Mouse (Mus musculus) lung, embryonic 15.5 days (tissue): Measurements from ENCODE around the gene Skil. TPM values are rescaled to one million over a fixed set of nuclear protein-coding genes. Genes with fewer than 3 reads are reported as not detected.
A peak's percentile ranks its signal among the peaks of the same experiment; 100 is the strongest.

Source experiments
- ATAC-seq: fragments of 200-750 bp; cut with Nextera tagmentation; 2 replicates; pipeline ENCODE4 v1.8.0; 2017; ENCODE audit warnings: moderate number of reproducible peaks, borderline replicate concordance; ENCODE audit not compliant: low FRiP score, low TSS enrichment; ENCODE audit errors: extremely low read depth
- H3K27ac ChIP-seq: fragments of 300-500 bp; sonication (generic); 2 replicates; pipeline ENCODE4 v1.5.1; 2015; ENCODE audit warnings: moderate library complexity, mild to moderate bottlenecking, inconsistent platforms
- H3K27me3 ChIP-seq: fragments of 300-500 bp; sonication (generic); 2 replicates; pipeline ENCODE4 v1.6.1; 2015; ENCODE audit warnings: inconsistent platforms
- H3K36me3 ChIP-seq: fragments of 300-500 bp; sonication (generic); 2 replicates; pipeline ENCODE4 v1.6.1; 2015; ENCODE audit warnings: inconsistent platforms
- H3K4me1 ChIP-seq: fragments of 300-500 bp; sonication (generic); 2 replicates; pipeline ENCODE4 v1.6.1; 2015; ENCODE audit warnings: inconsistent platforms
- H3K4me2 ChIP-seq: fragments of 300-500 bp; sonication (generic); 2 replicates; pipeline ENCODE4 v1.6.1; 2015; ENCODE audit warnings: inconsistent platforms, mild to moderate bottlenecking, moderate library complexity
- H3K4me3 ChIP-seq: fragments of 300-500 bp; sonication (generic); 2 replicates; pipeline ENCODE4 v1.5.1; 2015; ENCODE audit warnings: mild to moderate bottlenecking, inconsistent platforms
- H3K9ac ChIP-seq: fragments of 300-500 bp; sonication (generic); 2 replicates; pipeline ENCODE4 v1.6.1; 2015; ENCODE audit warnings: inconsistent platforms
- H3K9me3 ChIP-seq: fragments of 300-500 bp; sonication (generic); 2 replicates; pipeline ENCODE4 v1.6.1; 2016; ENCODE audit warnings: inconsistent platforms
- WGBS: fragments of 180-500 bp; shearing (Covaris S2); methylation state at CpG from one replicate; pipeline ENCODE4 v1.1.7; 2015; 5-methylcytosine and 5-hydroxymethylcytosine counted together
- polyA plus RNA-seq: library from polyadenylated mRNA; unstranded; fragments of >200 nt; fragmentation: Nextera tagmentation; extraction: Ambion mirVana; gene quantifications from 2 replicates; pipeline ENCODE4 v1.2.1, GENCODE M21; 2015

Skil gene
- polyA plus RNA-seq, 1 experiment from 2014 or later: 22.0 TPM

DNA sequence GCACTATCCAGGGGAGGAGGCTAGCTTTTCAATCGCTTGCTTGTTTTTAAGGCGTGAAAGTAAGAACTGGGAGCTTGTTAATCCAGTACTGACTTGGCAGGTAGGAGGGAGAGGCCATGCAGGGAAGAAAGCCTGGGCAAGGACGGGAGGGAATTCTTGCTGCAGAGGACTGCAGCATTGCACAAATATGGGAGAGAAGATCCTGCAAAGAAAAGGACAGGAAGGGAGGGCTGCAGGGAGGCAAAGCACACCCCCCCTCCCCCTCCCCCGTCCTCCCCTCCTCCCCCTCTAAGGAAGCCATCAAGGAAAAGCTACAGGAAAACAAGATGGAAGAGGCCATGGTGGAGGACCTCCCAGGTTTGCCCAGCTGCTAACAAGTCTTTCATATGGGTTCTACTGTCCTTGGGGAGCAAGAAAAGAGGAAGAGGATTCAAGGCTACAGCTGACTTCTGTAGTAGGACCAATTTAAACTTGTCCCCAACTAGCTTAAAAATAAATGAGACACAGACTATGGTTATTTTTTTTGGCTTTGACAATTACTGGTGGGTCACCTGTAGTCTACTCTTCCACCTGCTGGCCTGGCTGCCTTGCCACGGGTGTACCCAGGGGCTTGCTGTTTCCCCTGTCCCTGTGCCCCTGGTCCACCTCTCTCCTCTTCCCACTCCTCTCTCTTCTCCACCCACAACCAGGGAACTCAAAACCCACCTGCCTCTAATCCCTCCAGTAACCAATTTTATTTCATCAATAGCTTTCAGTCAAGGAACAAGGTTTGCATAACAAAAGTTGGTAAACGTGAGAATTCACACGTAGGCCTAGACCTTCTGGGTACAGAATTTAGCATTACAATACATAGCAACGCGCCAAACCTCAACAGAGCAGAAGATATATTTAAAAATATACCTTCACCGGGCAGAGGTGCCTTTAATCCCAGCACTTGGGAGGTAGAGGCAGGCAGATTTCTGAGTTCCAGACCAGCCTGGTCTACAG lies 5.8 kb upstream of the Skil start:
- no peaks in the 10 kb centered on the region for H3K9me3 ChIP-seq
- no peaks in the 10 kb centered on the region for H3K27me3 ChIP-seq
- H3K4me2 ChIP-seq: no peak overlapping the region
- ATAC-seq: no peak
- peaks cover 22% of the 10 kb centered on the region for H3K4me1 ChIP-seq
- H3K36me3 ChIP-seq: no peaks in the 10 kb centered on the region
- no peak overlapping the region for H3K27ac ChIP-seq
- no peak overlapping the region for H3K4me3 ChIP-seq
- no peak overlapping the region for H3K9ac ChIP-seq
- 47% methylated on average over 10 of the region's 10 CpGs for WGBS

DNA sequence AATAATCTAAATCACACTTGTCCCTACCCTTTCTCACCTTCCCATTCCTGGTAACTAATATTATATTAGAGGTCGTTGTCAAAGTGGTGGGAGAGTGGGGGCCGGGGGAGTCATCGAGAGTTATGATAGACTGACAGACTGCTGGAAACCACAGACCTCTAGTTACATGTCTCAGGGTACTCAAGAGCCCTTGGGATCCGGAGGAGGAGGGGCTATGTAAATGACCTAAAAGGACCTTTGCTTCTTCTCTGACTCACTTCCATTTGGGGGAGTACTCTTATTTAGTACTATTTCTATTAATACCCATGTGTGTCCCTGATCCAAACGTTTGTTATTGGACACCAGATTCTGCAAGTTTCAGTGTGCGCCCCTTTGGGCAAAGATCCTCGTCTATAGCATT lies 4.9 kb upstream of the Skil start:
- no peak overlapping the region for H3K4me2 ChIP-seq
- peaks cover 13% of the 10 kb centered on the region for H3K4me1 ChIP-seq
- WGBS: 49% methylated on average over 7 of the region's 7 CpGs
- H3K27me3 ChIP-seq: no peaks in the 10 kb centered on the region
- no peaks in the 10 kb centered on the region for H3K9me3 ChIP-seq
- H3K36me3 ChIP-seq: no peaks in the 10 kb centered on the region
- no peak overlapping the region for H3K27ac ChIP-seq
- ATAC-seq: no peak
- no peak overlapping the region for H3K4me3 ChIP-seq
- no peak overlapping the region for H3K9ac ChIP-seq

DNA sequence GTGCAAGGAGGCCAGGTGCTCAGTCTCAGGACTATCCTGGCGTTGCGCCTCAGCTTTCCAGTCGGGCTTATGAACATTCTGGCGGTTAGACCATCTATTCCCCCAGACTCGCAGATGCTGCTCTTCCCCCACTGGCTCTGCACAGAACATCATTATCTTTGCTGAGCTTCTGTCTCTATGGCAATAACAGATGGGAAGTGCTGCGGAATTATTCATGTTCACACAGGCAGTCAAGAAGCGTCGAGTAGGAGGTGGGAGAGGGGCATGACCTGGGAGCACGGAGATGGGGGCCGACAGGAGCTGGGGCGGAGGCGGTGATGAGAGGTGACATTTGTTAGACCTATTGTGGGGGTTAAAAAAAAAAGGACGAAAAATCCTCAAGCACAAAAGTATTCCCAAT lies 1.7 kb upstream of the Skil start:
- peak overlapping the region; percentile 17; the same call in 1 of the 2 replicates for H3K9ac ChIP-seq
- H3K9me3 ChIP-seq: no peaks in the 10 kb centered on the region
- H3K4me2 ChIP-seq: peak overlapping the region; percentile 79
- H3K27ac ChIP-seq: peak overlapping the region; percentile 99
- H3K27me3 ChIP-seq: no peaks in the 10 kb centered on the region
- H3K36me3 ChIP-seq: no peaks in the 10 kb centered on the region
- H3K4me1 ChIP-seq: peaks cover 28% of the 10 kb centered on the region
- WGBS: 5% methylated on average over 13 of the region's 13 CpGs
- ATAC-seq: no peak
- peak overlapping the region; percentile 98 for H3K4me3 ChIP-seq

DNA sequence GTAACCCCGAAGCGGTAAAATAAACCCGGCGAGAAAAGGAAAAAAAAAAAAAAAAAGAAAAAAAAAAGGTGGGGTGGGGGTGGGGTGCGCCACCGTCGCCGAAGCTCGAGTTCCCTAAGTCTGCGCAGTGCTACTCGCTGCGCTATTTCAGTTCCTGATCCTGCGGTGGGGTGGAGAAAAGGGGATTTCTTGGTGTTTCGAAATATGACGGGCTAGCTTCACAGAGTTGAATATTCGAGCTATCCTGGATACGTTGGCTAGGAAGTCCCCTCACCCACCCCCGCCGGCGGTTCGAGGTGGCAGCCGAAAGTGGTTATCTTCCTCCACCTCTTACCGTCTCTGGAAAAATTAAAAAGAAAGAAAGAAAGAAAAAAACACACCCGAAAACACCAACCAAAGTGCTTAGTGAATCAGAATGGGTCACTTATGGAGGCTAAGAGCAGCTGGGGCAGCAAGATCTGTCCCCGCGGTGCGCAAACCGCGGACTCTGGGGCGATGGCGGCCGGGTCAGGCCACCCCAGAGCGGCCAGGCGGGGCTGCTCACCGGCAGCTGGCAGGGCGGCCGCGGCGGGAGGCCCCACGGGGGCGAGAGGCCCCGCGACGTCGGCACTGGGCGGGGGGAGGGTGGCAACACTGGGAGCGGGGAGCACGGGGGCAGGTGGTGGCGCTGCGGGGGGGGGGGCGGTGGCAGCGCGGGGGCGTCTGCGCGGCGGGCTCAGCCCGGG lies 1.1 kb upstream of the Skil start:
- H3K36me3 ChIP-seq: no peaks in the 10 kb centered on the region
- no peaks in the 10 kb centered on the region for H3K9me3 ChIP-seq
- H3K9ac ChIP-seq: peak overlapping the region; percentile 55
- no peaks in the 10 kb centered on the region for H3K27me3 ChIP-seq
- H3K4me2 ChIP-seq: peak overlapping the region; percentile 79
- peak overlapping the region; percentile 99 for H3K27ac ChIP-seq
- under 1% methylated on average over 47 of the region's 58 CpGs for WGBS
- peak overlapping the region; percentile 98 for H3K4me3 ChIP-seq
- peaks cover 31% of the 10 kb centered on the region for H3K4me1 ChIP-seq
- ATAC-seq: peak; percentile 55

DNA sequence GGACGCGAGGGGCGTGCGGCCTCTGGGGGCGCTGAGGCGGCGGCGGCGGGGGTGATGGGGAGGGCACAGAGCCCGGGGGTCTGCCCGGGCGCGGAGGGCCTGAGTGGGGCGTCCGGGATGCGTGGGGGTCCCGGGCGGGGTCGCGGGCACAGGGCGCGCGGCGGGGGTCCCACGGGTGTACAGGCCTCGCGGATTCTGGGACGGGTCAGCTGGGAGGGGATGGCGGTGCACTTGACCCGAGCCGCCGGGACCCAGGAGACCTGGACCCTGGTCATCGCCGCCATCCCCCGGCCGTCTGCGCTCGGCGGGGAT lies 277 bp downstream of the Skil start:
- Histone ChIP-seq H3K36me3 (no peaks in the 10 kb centered on the region), H3K4me2 (peak overlapping the region; percentile 79), H3K4me1 (peaks cover 36% of the 10 kb centered on the region), H3K27ac (peak overlapping the region; percentile 99), H3K27me3 (no peaks in the 10 kb centered on the region), H3K9ac (peak overlapping the region; percentile 88), H3K9me3 (no peaks in the 10 kb centered on the region), H3K4me3 (peak overlapping the region; percentile 98)
- 0% methylated on average over 22 of the region's 39 CpGs for WGBS
- peak; percentile 11; the same call in 1 of the 2 replicates for ATAC-seq

DNA sequence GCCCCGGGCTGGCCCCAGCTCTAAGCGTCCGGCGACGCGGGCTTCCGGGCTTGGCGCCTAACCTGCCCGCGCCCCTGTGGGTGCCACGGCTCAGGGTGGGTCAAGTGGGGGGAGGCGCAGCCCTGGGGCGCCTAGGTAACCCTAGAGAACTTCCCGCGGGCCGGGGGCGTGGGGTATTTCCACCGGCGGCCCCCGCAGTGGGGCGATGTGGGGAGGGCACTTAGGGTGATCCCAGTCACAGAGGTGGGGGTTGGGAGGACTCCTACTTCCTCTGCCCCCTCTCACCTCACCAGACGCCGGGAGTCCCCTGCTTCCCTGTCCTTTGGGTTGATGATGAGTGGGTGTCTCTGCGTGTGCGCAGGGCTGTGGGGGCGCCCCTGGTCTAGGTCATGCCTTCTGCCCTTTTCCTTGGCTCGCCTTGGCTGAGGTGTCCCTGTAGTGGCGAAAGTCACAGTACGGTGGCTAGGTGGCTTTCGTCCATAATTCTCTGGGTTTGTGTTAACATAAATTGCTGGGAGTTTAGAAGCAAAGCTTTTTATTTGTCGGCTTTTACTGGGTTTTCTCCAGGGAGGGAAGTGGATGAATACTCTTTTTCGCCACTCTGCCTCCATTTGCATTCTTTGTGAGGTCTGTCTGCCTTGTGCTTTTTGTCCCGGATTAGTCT lies 765 bp downstream of the Skil start:
- peak overlapping the region; percentile 79 for H3K4me2 ChIP-seq
- no peaks in the 10 kb centered on the region for H3K9me3 ChIP-seq
- peak overlapping the region; percentile 99 for H3K27ac ChIP-seq

DNA sequence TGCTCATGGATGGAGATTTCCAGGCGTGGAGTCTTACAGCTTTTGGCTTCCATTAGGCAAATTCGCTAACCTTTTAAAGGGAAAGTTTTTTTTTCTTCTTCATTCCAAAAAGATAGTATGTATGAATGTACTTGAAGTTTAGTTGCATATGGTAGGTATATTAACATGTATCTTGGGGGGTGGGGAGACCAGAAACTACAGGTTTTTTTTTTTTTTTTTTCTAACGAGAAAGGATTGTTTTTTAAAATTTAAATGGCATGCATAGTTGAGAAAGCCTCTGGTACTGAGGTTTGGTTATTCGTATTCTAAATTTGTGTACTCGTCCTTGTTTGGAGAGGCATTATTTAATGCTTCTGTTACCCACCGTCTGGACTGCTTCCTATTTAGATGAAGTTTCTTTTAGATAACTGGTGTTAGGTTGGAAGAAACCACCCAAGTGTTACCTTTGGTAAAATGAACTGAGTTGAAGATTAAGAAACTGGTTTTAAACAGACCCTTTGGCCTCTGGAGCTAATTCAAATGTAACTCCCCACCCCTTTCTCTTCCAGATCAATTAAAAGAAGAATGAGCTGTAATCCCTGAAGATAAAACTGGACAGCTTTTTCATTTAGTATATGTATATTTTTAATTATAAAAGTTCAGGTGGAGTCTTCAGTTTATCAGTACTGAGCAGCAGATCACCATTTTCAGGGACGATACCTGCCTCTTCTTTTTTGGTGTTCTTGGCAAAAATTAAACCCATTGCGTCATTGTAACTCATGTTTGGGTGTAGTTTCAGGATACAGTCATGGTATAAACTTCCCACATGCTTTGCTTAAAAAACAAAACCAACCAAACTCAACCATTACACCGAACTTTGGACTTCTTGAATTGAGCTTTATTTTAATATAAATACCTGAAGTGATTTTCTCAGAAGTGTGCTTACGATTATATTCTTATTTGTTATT lies 1.6 kb downstream of the Skil start:
- H3K27ac ChIP-seq: peak overlapping the region; percentile 99
- H3K9me3 ChIP-seq: no peaks in the 10 kb centered on the region
- WGBS: 24% methylated on average over 10 of the region's 10 CpGs
- H3K36me3 ChIP-seq: no peaks in the 10 kb centered on the region
- H3K4me3 ChIP-seq: peak overlapping the region; percentile 98
- ATAC-seq: no peak
- peaks cover 45% of the 10 kb centered on the region for H3K4me1 ChIP-seq
- peak overlapping the region; percentile 79 for H3K4me2 ChIP-seq
- no peaks in the 10 kb centered on the region for H3K27me3 ChIP-seq
- peak overlapping the region; percentile 88 for H3K9ac ChIP-seq

More for the DNA sequence above, 765 bp downstream of the Skil start:
- no peak; the same call in 1 of the 2 replicates for ATAC-seq
- WGBS: under 1% methylated on average over 32 of the region's 33 CpGs
- Histone ChIP-seq H3K4me1 (peaks cover 38% of the 10 kb centered on the region), H3K27me3 (no peaks in the 10 kb centered on the region), H3K36me3 (no peaks in the 10 kb centered on the region), H3K9ac (peak overlapping the region; percentile 88), H3K4me3 (peak overlapping the region; percentile 98)

DNA sequence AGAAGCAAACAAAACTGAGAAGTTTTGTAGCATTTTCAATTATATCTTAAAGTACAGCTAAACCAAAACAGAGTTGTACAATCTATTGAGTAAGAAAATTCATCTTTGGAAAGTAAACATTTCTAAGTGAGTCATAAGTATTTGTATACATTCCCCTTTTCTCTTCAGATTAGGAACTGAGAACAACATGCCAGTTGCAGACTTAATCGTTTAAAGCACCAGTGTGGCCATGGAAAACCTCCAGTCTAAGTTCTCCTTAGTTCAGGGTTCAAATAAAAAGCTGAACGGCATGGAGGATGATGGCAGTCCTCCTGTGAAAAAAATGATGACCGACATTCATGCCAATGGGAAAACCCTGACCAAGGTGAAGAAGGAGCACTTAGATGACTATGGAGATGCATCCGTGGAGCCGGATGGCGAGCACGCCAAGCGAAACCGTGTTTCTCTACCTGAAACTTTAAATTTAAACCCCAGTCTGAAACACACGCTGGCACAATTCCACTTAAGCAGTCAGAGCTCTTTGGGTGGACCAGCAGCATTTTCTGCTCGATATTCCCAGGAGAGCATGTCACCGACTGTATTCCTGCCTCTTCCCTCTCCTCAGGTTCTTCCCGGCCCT lies 2.4 kb downstream of the Skil start:
- no peak for ATAC-seq
- H3K4me3 ChIP-seq: peak overlapping the region; percentile 4; the same call in 1 of the 2 replicates
- H3K4me1 ChIP-seq: peaks cover 47% of the 10 kb centered on the region
- WGBS: 65% methylated on average over 13 of the region's 13 CpGs
- H3K27me3 ChIP-seq: no peaks in the 10 kb centered on the region
- no peak overlapping the region for H3K9ac ChIP-seq
- no peaks in the 10 kb centered on the region for H3K36me3 ChIP-seq
- peak overlapping the region; percentile 31 for H3K4me2 ChIP-seq
- peak overlapping the region; percentile 66 for H3K27ac ChIP-seq
- no peaks in the 10 kb centered on the region for H3K9me3 ChIP-seq

DNA sequence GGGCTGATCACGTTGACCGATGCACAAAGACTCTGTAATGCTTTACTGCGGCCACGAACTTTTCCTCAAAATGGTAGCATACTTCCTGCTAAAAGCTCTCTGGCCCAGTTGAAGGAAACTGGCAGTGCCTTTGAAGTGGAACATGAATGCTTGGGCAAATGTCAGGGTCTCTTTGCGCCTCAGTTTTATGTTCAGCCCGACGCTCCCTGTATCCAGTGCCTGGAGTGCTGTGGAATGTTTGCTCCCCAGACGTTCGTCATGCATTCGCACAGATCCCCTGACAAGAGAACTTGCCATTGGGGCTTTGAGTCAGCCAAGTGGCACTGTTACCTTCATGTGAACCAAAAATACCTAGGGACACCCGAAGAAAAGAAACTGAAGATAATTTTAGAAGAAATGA lies 3.1 kb downstream of the Skil start:
- Histone ChIP-seq H3K36me3 (no peaks in the 10 kb centered on the region), H3K4me1 (peaks cover 46% of the 10 kb centered on the region), H3K27me3 (no peaks in the 10 kb centered on the region), H3K9ac (no peak overlapping the region), H3K4me2 (peak overlapping the region; percentile 31), H3K27ac (no peak overlapping the region; the same call in 1 of the 2 replicates), H3K9me3 (no peaks in the 10 kb centered on the region), H3K4me3 (no peak overlapping the region)
- 51% methylated on average over 11 of the region's 11 CpGs for WGBS
- no peak for ATAC-seq

DNA sequence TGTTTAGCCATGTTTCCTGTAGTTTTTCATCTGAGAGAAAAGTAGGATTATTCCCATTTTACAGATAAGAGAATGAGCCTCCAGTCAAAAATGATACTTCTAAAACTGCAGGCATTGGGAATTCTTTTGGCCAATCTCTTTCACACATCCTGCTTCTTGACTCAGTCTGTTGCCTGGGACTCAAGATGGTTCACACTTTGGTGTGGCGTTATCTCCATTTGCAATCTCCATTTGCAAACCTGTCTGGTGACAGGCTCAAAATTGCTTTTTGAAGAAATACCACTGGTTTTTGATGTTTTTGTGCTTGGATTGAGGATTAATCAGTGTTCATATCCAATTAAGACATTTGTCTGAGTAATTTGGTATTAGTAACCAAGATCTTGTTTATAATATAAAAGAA lies 3.7 kb downstream of the Skil start:
- Histone ChIP-seq H3K36me3 (no peaks in the 10 kb centered on the region), H3K4me1 (peaks cover 42% of the 10 kb centered on the region), H3K27ac (no peak overlapping the region), H3K9ac (no peak overlapping the region), H3K27me3 (no peaks in the 10 kb centered on the region), H3K4me3 (no peak overlapping the region), H3K9me3 (no peaks in the 10 kb centered on the region), H3K4me2 (peak overlapping the region; percentile 16; the same call in 1 of the 2 replicates)
- ATAC-seq: no peak
- WGBS: 83% methylated on average over 1 of the region's 1 CpGs
